Mouse (Mus musculus) limb, embryonic 14.5 days (tissue): ENCODE measurements around the gene Topbp1. TPM values are rescaled to one million over a fixed set of nuclear protein-coding genes. Genes with fewer than 3 reads are reported as not detected.
"Not testable (repeated sequence)": the region's sequence is repeated elsewhere in the genome, so short reads cannot be mapped to it uniquely, and the experiment has no call there.

Source experiments
- ATAC-seq: fragments of 200-750 bp; cut with Nextera tagmentation; 2 replicates; pipeline ENCODE4 v1.8.0; 2017; ENCODE audit warnings: low read depth, moderate number of reproducible peaks, moderate TSS enrichment; ENCODE audit not compliant: low FRiP score
- DNase-seq: peaks from one replicate; pipeline ENCODE4 v3.0.0-alpha.2; 2015; ENCODE audit warnings: low spot score
- H3K27ac ChIP-seq: fragments of 300-500 bp; sonication (generic); replicated peaks from 2 replicates; pipeline ENCODE4 v1.5.1; 2014; ENCODE audit warnings: low read depth, mild to moderate bottlenecking, low read length, moderate library complexity, mixed read lengths
- H3K27me3 ChIP-seq: fragments of 300-500 bp; sonication (generic); 2 replicates; pipeline ENCODE4 v1.6.1; 2014; ENCODE audit warnings: low read length, mixed read lengths; ENCODE audit not compliant: control insufficient read depth, insufficient read depth
- H3K36me3 ChIP-seq: fragments of 300-500 bp; sonication (generic); 2 replicates; pipeline ENCODE4 v1.6.1; 2014; ENCODE audit warnings: mild to moderate bottlenecking, low read length, moderate library complexity, mixed read lengths; ENCODE audit not compliant: control insufficient read depth, insufficient read depth
- H3K4me1 ChIP-seq: fragments of 300-500 bp; sonication (generic); 2 replicates; pipeline ENCODE4 v1.6.1; 2014; ENCODE audit warnings: antibody characterized with exemption, low read length, mixed read lengths; ENCODE audit not compliant: control insufficient read depth, insufficient read depth
- H3K4me2 ChIP-seq: fragments of 300-500 bp; sonication (generic); replicated peaks from 2 replicates; pipeline ENCODE4 v1.6.1; 2014; ENCODE audit warnings: low read depth, mild to moderate bottlenecking, low read length, moderate library complexity; ENCODE audit not compliant: severe bottlenecking
- H3K4me3 ChIP-seq: fragments of 300-500 bp; sonication (generic); replicated peaks from 2 replicates; pipeline ENCODE4 v1.5.1; 2014; ENCODE audit warnings: low read length
- H3K9ac ChIP-seq: fragments of 300-500 bp; sonication (generic); 2 replicates; pipeline ENCODE4 v1.6.1; 2014; ENCODE audit warnings: mild to moderate bottlenecking, low read depth, low read length, moderate library complexity; ENCODE audit not compliant: severe bottlenecking
- H3K9me3 ChIP-seq: fragments of 300-500 bp; sonication (generic); 2 replicates; pipeline ENCODE4 v1.6.1; 2016; ENCODE audit warnings: low read length; ENCODE audit not compliant: control insufficient read depth
- POLR2A ChIP-seq: fragments of 200-500 bp; IDR thresholded peaks from 2 replicates; pipeline ENCODE4 v1.8.0; 2012; ENCODE audit warnings: inconsistent platforms, mild to moderate bottlenecking, moderate library complexity, borderline replicate concordance; ENCODE audit not compliant: insufficient read depth, insufficient read length; ENCODE audit errors: extremely low read depth
- WGBS: fragments of 180-500 bp; shearing (Covaris S2); extraction: QIAGEN DNeasy Blood & Tissue Kit; methylation state at CpG from one replicate; pipeline ENCODE4 v1.1.7; 2014; 5-methylcytosine and 5-hydroxymethylcytosine counted together
- polyA plus RNA-seq, 2 experiments: library from polyadenylated mRNA; depleted of rRNA in 1 of 2; stranded (reverse) in 1 of 2; unstranded in 1 of 2; fragments of >200 nt; fragmentation: Nextera tagmentation in 1 of 2; extraction: Ambion mirVana in 1 of 2; gene quantifications; 2 replicates each; pipeline versions ENCODE4 v1.2.1 to v1.2.3; 2012 to 2014

The Topbp1 gene
- polyA plus RNA-seq, 2 experiments: 60.9 to 72.0 TPM

- WGBS: 86% methylated on average over 1 of the region's 1 CpGs
- H3K36me3 ChIP-seq: peaks cover 64% of the 10 kb centered on the region
- H3K4me2 ChIP-seq: no peak overlapping the region
- no peak overlapping the region for H3K4me3 ChIP-seq
- DNase-seq (no peak), ATAC-seq (no peak)
- TF ChIP-seq POLR2A: no peak
- no peak overlapping the region for H3K9ac ChIP-seq
- H3K4me1 ChIP-seq: no peaks in the 10 kb centered on the region
- no peak overlapping the region for H3K27ac ChIP-seq
- H3K27me3 ChIP-seq: no peaks in the 10 kb centered on the region
- H3K9me3 ChIP-seq: no peaks in the 10 kb centered on the region
Measured at GRCm38 (mm10) chr9:103347996-103348490, 43.0 kb downstream of the Topbp1 start.

GRCm38 (mm10) chr9:103348791-103349190 lies 43.8 kb downstream of the Topbp1 start:
- no peaks in the 10 kb centered on the region for H3K27me3 ChIP-seq
- H3K4me1 ChIP-seq: no peaks in the 10 kb centered on the region
- peaks cover 59% of the 10 kb centered on the region for H3K36me3 ChIP-seq
- H3K9ac ChIP-seq: no peak overlapping the region
- H3K4me3 ChIP-seq: no peak overlapping the region
- H3K9me3 ChIP-seq: no peaks in the 10 kb centered on the region
- H3K4me2 ChIP-seq: no peak overlapping the region
- no peak for TF ChIP-seq POLR2A
- no peak overlapping the region for H3K27ac ChIP-seq
- no peak for ATAC-seq
- DNase-seq: no peak

DNA sequence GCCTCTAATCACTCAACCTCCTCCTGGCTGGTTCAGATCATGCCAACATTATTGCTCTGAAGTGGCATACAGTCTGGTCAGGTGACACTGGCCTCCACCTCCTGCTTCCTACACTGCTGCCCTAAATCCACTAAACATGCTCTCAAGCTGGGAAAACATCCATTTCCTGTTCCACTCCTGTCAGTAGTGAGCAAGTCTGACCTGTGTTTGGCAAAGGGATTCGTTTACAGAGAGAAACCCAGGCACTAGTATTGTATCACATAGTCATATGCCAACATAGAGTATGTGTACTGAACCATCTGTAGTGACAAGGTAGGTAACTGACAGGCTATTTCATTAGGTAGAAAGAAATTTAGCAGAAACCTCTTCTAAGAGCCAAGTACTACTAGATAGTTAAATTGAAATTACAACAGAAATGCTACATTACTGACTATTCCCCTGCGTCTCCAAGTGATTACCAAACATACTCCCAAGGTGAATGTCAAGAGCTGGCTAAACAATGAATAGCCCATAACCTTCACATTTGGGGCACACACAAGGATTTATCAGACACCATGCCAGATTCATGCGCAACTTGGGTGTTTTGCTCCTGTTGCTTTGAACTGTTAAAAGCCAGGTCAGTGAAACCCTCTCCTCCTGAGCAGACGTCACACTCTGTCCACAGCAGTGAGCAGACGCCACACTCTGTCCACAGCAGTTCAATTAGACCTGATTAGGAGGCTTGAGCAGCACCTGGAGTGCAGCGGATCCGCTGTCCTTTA lies 48.7 kb downstream of the Topbp1 start:
- 86% methylated on average over 6 of the region's 7 CpGs for WGBS
- not testable (repeated sequence) for H3K27ac ChIP-seq, DNase-seq, H3K4me2 ChIP-seq, H3K27me3 ChIP-seq, H3K4me3 ChIP-seq, H3K9ac ChIP-seq, H3K4me1 ChIP-seq, ATAC-seq, H3K9me3 ChIP-seq
- H3K36me3 ChIP-seq: peaks cover 49% of the 10 kb centered on the region

DNA sequence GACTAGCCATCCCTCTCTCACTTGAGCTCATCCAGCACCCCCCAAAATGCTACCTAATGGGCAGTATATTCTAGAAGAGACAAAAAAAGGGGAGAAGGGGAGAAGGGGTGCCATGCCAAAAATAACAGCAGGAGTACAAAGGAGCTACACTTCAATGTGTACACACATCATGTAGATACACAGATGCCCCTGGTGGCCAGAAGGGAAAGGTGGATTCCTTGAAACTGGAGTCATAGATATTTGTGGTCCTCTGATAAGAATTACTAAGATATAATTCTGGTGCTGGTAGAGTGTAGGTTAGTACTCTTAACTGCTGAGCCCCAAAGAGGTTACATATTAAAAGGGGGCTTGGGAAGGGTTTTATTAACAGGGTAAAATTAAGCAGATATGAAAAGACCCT lies 52.9 kb downstream of the Topbp1 start:
- no peaks in the 10 kb centered on the region; the same call in 1 of the 2 replicates for H3K4me1 ChIP-seq
- H3K36me3 ChIP-seq: peaks cover 58% of the 10 kb centered on the region
- TF ChIP-seq POLR2A: no peak
- no peak overlapping the region for H3K27ac ChIP-seq
- DNase-seq (no peak), ATAC-seq (no peak)
- H3K4me3 ChIP-seq: no peak overlapping the region
- H3K9me3 ChIP-seq: no peaks in the 10 kb centered on the region
- H3K4me2 ChIP-seq: no peak overlapping the region
- no peaks in the 10 kb centered on the region for H3K27me3 ChIP-seq
- H3K9ac ChIP-seq: no peak overlapping the region

- H3K9ac ChIP-seq: no peak overlapping the region
- TF ChIP-seq POLR2A: no peak
- H3K36me3 ChIP-seq: peaks cover 63% of the 10 kb centered on the region
- no peaks in the 10 kb centered on the region for H3K9me3 ChIP-seq
- no peak overlapping the region for H3K27ac ChIP-seq
- DNase-seq (no peak), ATAC-seq (no peak)
- no peak overlapping the region for H3K4me2 ChIP-seq
- 92% methylated on average over 4 of the region's 4 CpGs for WGBS
- H3K27me3 ChIP-seq: no peaks in the 10 kb centered on the region
- H3K4me3 ChIP-seq: no peak overlapping the region
- peaks cover 6% of the 10 kb centered on the region for H3K4me1 ChIP-seq
Measured at GRCm38 (mm10) chr9:103358545-103358944, 53.5 kb downstream of the Topbp1 start.
